Mouse (Mus musculus) macrophage (primary cell): ENCODE results near the gene Camta1. TPM values are rescaled to one million over a fixed set of nuclear protein-coding genes. Genes with fewer than 3 reads are reported as not detected.

ENCODE experiments used
- H3K27ac ChIP-seq: fragments of 350-480 bp; formaldehyde crosslinking; 2 replicates; pipeline ENCODE4 v1.9.0; 2021
- H3K36me3 ChIP-seq: fragments of 350-480 bp; formaldehyde crosslinking; 2 replicates; pipeline ENCODE4 v1.9.0; 2021; ENCODE audit errors: inconsistent target
- H3K4me3 ChIP-seq: fragments of 350-480 bp; formaldehyde crosslinking; 2 replicates; pipeline ENCODE4 v1.9.0; 2021; ENCODE audit errors: inconsistent target
- H3K79me2 ChIP-seq: fragments of 350-480 bp; formaldehyde crosslinking; 2 replicates; pipeline ENCODE4 v1.9.0; 2021; ENCODE audit errors: inconsistent target
- WGBS: methylation state at CpG from one replicate; pipeline ENCODE4 v1.1.7; 2026; ENCODE audit warnings: inconsistent platforms; ENCODE audit not compliant: missing documents; 5-methylcytosine and 5-hydroxymethylcytosine counted together
- polyA plus RNA-seq: library from polyadenylated mRNA; stranded (reverse); fragments of 250-400 nt; gene quantifications from 3 replicates; pipeline ENCODE4 v1.2.4, GENCODE M21; 2018; ENCODE audit warnings: inconsistent platforms

Gene Camta1
- polyA plus RNA-seq, 1 experiment from 2014 or later: 8.7 TPM

DNA sequence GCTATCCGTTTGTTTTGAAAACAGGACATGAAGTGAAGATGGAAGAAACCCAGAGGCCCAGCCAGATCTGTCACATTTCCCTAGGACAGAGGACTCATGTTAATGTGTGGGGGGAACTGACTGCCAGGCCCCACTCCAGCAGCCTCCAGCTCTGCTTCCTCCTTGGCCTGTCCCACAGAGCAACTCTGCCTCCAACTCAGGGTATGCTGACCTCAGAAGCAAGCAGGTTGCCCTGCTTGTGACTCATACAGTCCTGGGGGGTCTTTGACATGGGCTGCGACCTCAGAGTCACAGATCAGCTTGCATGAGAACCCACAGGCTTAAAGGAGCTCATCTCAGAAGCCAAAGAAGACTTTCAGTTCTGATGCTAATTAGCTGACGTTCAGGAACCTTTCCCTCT is 231.4 kb downstream of the Camta1 start:
- 74% methylated on average over 3 of the region's 3 CpGs for WGBS
- Histone ChIP-seq H3K36me3 (no peaks in the 10 kb centered on the region), H3K27ac (no peak overlapping the region), H3K79me2 (no peaks in the 10 kb centered on the region), H3K4me3 (no peak overlapping the region)

DNA sequence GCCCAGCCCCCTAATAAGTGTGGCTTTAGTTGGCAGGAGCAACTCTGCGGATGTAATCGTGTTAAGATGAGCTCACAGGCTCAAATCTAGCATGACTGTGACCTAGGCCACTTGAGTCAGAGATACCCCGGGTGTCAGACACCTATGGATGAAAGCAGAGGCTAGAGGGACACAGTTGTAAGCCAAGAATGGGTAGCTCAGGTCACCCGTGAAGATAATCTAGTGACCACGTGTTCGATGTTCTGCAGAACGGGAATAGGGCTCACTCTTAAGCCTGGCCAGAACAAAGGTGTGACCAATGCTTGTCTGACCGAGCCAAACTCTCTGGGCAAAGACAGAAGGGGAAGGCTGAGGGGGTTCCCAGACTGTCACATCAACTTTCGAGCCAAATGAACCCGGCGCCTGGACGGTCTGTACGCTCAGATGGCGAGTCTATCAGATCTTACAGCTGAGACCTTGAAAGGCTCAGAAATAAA is 242.1 kb downstream of the Camta1 start:
- no peaks in the 10 kb centered on the region for H3K79me2 ChIP-seq
- no peak overlapping the region for H3K4me3 ChIP-seq
- no peak overlapping the region for H3K27ac ChIP-seq
- 86% methylated on average over 14 of the region's 14 CpGs for WGBS
- no peaks in the 10 kb centered on the region for H3K36me3 ChIP-seq

DNA sequence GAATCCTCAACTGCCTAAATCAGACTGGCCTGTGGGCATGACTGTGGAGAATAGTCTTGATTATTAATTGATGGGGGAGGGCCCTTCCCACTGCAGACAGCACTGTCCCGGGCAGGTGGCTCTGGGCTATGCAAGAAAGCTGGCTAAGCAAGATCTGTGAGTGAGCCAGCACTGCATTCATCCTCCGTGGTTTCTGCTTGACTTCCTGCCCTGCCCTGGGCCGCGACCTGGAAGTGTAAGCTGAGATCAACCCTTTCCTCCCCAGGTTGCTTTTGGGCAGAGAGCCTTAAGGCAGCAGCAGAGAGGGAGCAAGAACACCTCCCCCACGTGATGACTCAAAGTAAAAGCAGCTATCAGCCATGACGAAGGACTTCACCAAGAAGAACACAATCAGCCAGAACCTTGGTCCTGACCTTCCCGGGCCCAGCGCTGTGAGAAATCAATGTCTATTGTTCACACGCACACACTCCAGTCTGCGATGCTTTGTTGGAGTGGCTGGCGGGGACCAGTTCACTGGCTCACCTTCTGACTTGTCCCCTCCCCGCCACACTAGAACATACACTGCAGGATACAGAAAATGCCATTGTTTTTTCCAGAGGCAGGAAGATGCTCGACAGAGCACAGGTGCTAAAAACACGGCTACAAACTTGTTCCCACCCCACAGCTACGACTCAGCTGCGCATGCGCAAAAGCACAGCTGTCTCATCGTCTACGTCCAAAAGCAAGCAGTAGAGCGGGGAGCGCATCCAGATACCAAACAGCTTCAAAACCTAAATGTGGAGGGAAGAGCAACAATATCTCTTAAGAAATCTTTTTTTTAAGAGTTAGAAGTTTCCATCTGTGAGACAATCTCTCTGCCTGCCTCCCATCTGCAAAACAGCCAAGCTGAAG is 243.0 kb downstream of the Camta1 start:
- WGBS: 51% methylated on average over 21 of the region's 21 CpGs
- Histone ChIP-seq H3K27ac (no peak overlapping the region), H3K4me3 (no peak overlapping the region)

DNA sequence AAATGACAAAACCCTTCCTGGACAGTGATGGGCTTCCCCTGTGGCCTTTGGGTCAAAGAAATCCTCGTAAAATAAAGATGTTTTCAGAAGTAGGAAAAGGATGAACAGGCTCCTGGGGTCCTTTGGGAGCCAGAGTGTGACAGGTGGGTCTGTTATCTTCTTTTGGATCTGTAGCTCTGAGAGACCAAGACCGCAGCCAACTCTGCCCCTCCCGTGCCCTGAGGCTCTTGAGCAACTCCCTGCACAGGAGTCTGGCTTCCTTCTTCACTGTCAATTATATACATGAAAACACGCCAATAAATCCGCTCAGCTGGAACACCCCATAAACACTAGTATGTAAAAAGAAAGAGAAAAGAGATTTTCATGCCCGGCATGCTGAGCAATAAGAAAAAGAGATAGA is 250.1 kb downstream of the Camta1 start:
- Histone ChIP-seq H3K4me3 (no peak overlapping the region), H3K79me2 (no peaks in the 10 kb centered on the region), H3K27ac (no peak overlapping the region), H3K36me3 (no peaks in the 10 kb centered on the region)
- 78% methylated on average over 6 of the region's 6 CpGs for WGBS

More for the DNA sequence above, 243.0 kb downstream of the Camta1 start:
- H3K79me2 ChIP-seq: no peaks in the 10 kb centered on the region
- no peaks in the 10 kb centered on the region for H3K36me3 ChIP-seq

DNA sequence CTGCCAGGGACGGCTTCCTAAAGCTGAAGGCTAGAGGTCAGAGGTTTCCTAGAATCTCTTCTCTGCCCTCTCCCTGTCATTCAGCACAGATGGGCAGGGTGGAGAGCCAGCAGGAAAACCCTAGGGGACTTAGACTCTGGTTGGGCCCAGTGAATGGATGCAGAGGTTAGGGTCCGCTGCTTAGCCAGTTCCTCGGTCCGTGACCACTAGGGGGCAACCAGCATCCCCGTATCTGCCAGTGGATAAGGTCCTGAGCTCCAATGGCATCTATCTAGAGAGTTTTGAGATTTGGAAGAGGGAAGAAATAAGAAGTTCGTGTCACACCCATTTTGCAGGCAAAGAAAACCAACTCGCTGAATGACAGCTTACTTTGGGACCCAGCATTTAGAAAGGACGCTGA is 251.4 kb downstream of the Camta1 start:
- 15% methylated on average over 8 of the region's 8 CpGs for WGBS

DNA sequence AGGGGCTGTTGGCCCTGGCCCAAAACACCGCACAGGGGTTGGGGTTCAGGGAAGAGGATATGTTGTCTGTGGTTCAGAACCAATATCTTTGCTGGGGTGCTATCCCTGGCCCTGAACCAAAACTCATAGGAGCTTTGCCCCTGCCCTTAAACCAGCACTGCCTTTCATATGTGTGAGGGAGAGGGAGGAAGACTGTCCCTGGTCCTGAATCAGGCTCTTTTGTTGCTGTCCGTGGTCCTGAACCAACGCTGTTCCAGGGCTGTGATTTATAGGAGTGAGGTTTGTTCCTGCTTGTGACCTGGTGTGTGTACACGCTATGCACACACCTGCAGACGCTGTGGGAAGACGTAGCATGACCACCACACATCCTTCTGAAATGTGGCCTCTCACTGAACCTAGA is 256.8 kb downstream of the Camta1 start:
- no peaks in the 10 kb centered on the region for H3K79me2 ChIP-seq
- WGBS: 42% methylated on average over 6 of the region's 6 CpGs
- H3K4me3 ChIP-seq: no peak overlapping the region
- H3K36me3 ChIP-seq: no peaks in the 10 kb centered on the region
- no peak overlapping the region for H3K27ac ChIP-seq

More for the DNA sequence above, 251.4 kb downstream of the Camta1 start:
- Histone ChIP-seq H3K4me3 (no peak overlapping the region), H3K27ac (no peak overlapping the region), H3K36me3 (no peaks in the 10 kb centered on the region), H3K79me2 (no peaks in the 10 kb centered on the region)

DNA sequence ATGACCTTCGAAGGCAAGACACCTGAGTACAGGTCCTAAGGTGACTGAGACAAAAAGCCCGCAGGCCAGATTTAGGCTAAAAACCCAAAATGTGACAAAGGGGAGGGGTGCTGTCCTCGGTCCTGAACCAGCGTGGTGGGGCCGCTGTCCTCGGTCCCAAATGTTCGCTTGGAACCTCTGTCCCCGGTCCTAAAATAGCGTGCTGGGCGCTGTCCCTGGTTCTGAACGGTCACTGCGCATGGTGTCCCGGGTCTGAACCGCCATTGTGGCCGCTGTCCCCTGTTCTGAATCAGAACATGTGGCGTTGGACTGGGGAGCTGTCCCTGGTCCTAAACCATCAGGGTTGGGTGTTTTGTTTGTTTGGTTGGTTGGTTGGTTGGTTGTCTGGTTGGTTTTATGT is 257.2 kb downstream of the Camta1 start:
- Histone ChIP-seq H3K4me3 (no peak overlapping the region), H3K36me3 (no peaks in the 10 kb centered on the region), H3K27ac (no peak overlapping the region), H3K79me2 (no peaks in the 10 kb centered on the region)
- WGBS: 13% methylated on average over 16 of the region's 16 CpGs

DNA sequence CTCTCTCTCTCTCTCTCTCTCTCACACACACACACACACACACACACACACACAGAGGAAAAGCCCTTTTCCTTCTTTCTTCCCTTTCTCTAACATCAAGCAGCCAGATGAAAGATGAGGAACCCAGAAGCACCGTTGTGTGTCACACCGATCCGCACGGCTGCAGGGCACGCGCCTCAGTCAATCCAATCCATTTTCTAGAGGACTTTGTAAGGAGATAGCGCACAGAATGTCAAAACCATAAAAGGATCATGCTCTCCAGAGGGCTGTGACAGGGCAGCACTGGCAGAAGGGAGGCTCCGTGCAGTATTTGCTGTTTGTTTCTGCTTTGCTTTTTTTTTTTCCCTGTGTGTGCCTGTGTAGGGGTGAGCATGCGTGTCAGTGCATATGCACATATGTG is 258.1 kb downstream of the Camta1 start:
- Histone ChIP-seq H3K4me3 (no peak overlapping the region), H3K27ac (no peak overlapping the region), H3K36me3 (no peaks in the 10 kb centered on the region), H3K79me2 (no peaks in the 10 kb centered on the region)
- 85% methylated on average over 9 of the region's 9 CpGs for WGBS

DNA sequence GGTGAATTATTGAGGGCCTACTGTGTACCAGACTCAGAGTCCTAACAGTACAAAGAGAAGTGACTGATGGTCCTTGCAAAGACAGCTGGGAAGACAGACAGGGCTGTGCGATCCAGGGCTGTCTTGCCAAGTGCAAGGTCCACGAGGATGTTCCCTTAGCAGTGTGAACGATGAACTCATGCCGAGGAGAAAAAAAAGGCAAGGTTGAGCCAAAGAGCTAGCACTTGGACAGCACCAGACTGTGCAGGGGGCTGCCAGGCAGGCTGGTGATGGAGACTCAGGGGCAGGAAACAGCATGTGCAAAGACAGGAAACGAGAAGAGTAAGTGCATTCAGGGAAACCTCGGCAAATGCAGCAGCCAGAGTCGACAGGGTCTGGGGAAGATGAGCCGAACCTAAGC is 266.6 kb downstream of the Camta1 start:
- whole genome bisulfite sequencing: 46% methylated on average over 8 of the region's 8 CpGs
- Histone ChIP-seq H3K4me3 (no peak overlapping the region), H3K27ac (no peak overlapping the region), H3K79me2 (no peaks in the 10 kb centered on the region), H3K36me3 (no peaks in the 10 kb centered on the region)

DNA sequence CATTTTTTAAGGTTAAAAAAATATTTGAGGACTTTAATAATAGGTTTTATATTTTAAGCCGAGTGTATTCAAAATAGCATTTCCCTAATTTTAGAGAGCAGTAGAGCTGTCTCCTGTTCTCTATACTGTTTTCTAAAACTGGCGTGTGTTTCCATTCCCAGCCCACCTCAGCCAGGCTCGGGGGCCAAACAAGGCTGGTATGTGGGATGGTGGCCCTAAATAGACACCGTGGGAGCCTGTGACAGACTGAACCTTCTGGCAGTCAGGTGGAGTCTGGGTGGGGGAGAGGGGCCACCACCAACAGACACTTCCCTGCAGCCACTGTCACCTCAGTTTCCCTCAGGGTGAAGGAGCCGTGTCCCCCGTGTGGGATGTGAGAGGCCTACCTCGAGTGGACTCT is 268.6 kb downstream of the Camta1 start:
- no peaks in the 10 kb centered on the region for H3K79me2 ChIP-seq
- H3K36me3 ChIP-seq: no peaks in the 10 kb centered on the region
- no peak overlapping the region for H3K4me3 ChIP-seq
- H3K27ac ChIP-seq: no peak overlapping the region
- WGBS: 74% methylated on average over 7 of the region's 7 CpGs

DNA sequence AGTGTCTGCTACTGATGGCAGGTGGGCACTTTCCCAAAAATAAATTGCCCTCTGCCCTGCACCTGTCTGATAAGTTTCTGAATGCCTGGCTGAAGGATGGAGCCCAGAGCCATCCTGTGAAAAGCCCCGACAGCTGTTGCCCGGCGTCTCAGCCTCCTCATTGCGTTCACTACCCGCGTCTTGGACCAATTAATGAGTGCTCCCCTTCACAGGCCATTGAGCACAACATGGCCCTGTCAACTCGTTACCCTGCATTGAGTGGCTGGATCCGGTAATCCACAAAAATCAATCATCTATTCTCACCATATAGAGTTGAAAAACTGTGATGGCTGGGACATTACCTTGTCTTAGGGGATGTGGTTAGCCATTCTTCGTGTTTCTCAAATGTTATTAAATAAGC is 275.6 kb downstream of the Camta1 start:
- Histone ChIP-seq H3K4me3 (no peak overlapping the region), H3K36me3 (no peaks in the 10 kb centered on the region), H3K79me2 (no peaks in the 10 kb centered on the region), H3K27ac (no peak overlapping the region)
- 91% methylated on average over 9 of the region's 9 CpGs for WGBS

DNA sequence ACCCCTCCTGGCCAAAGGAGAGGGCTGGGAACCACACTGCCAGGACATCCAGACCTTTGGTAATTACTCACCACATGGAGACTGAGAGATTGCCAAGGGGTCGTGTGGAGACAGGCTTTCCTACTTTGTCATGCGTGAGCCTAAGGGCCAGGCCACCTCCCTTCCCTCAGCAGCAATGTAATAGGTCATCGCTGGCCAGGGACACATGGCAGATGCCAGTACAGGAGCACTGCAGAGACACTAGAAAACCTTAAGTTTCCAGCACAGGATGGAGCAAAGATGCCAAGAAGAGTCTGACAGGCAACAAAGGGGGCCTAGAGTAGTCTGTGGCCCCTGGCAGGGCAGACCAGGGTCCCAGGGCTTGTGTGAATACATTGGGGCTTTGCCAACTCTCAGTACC is 283.7 kb downstream of the Camta1 start:
- WGBS: 74% methylated on average over 3 of the region's 3 CpGs
- Histone ChIP-seq H3K36me3 (no peaks in the 10 kb centered on the region), H3K4me3 (no peak overlapping the region), H3K79me2 (no peaks in the 10 kb centered on the region), H3K27ac (no peak overlapping the region)

DNA sequence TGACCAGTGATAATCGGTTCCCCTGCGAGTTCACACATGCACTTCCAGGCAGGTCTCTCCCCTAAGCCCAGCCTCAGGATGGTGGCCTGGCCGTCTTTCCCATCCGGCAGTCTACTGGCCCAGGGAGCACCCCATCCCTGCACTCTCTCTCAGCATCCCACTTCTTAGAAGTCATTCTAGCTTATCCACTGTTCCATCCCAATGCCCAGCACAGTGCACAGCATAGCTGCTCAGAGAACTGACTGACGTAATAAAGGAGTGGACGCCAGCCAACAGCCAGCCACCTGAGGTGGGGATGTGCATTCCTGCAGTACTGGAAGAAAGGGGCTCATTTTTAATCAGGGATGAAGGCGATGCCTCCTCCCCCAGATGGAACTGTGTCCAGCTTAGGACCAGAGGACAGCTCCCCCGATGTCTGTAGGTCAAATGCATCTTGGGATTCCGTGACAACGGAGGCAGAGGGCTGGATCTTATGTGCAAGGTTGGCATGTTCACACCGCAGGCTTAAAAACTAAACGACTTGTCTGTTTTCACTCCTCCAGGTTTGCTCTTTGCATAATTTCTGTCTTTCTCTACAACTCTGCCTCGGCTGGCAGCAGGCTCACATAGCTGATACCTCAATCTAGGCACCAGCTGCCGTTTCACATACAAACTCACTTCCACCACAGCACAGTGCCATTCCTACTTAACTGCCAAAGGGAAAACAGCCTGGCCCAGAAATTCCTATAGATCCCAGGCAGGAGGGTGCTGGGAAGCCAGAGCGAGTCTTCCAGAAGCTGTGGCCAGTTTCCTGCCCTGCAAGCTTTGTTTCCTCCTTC is 285.2 kb downstream of the Camta1 start:
- H3K36me3 ChIP-seq: no peaks in the 10 kb centered on the region
- no peaks in the 10 kb centered on the region for H3K79me2 ChIP-seq
- H3K4me3 ChIP-seq: no peak overlapping the region
- 80% methylated on average over 15 of the region's 15 CpGs for WGBS
- H3K27ac ChIP-seq: no peak overlapping the region

DNA sequence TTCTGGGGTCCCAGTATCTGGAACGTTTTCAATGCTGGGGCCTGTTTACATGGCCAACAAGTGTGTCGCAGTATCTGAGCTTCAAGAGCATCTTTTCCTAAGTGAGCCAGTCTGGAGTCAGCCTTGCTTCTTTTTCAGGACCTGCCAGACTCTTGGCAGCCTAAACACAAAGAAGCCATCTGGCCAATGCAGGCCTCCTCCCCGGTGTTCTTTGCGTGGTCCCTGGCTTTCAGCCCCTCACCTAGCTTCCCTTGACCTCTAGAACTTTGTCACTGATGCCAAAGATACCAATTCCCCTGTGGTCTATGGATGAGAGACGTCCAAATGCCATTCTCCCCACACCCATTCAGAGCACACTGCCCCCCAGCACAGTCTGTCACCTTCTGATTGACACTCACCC is 289.0 kb downstream of the Camta1 start:
- WGBS: 77% methylated on average over 5 of the region's 5 CpGs
- no peaks in the 10 kb centered on the region for H3K79me2 ChIP-seq
- H3K27ac ChIP-seq: no peak overlapping the region
- no peak overlapping the region for H3K4me3 ChIP-seq
- no peaks in the 10 kb centered on the region for H3K36me3 ChIP-seq

DNA sequence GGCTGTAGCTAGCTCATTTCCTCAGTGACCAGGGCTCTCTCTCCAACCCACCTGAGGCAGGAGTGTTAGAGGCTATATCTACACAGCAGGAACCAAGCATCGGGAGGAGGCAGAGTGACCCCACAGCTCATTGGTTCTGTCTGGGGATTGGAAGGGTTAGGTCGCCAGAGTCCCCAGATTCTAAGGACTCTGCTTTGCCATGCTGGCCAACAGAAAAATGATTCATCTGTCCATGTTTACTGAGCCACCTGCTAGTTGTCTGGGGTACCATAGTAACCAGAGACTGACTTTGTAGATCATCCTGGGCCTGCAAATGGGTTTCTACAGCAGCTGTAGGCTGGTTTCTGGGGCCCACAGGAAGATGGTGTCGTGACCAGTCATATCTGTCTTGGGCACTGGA is 292.1 kb downstream of the Camta1 start:
- Histone ChIP-seq H3K36me3 (no peaks in the 10 kb centered on the region), H3K79me2 (no peaks in the 10 kb centered on the region), H3K4me3 (no peak overlapping the region), H3K27ac (no peak overlapping the region)
- 91% methylated on average over 3 of the region's 3 CpGs for WGBS
